Mouse (Mus musculus): ENCODE results near the gene Tmem151b. TPM values are rescaled to one million over a fixed set of nuclear protein-coding genes. Genes with fewer than 3 reads are reported as not detected.

Gene Tmem151b
- total RNA-seq (2014; rRNA removed) (79.2 and 79.6 TPM in 2 replicates), polyA plus RNA-seq (2015; fragmentation: Nextera tagmentation; extraction: Ambion mirVana) (32.2 and 33.7 TPM in 2 replicates)

- no peaks in the 10 kb centered on the region for H3K27me3 ChIP-seq (ENCODE audit: insufficient read depth, low read length)
- no peaks in the 10 kb centered on the region for H3K9me3 ChIP-seq (ENCODE audit: low read length)
- TF ChIP-seq CTCF (IDR thresholded peaks at IDR 0.05; ENCODE audit: low read depth), result 0 out of 2 replicates have a peak, but pooled peaks have one; percentile 13
- H3K4me2 ChIP-seq (ENCODE audit: low read depth), result peak within 1 kb of the TSS; percentile 55
- ATAC-seq (peak; percentile 68), DNase-seq (peak; percentile 82)
- H3K27ac ChIP-seq (ENCODE audit: low read depth, low read length), result peak within 1 kb of the TSS; percentile 93
- H3K4me1 ChIP-seq (ENCODE audit: insufficient read depth), result peaks cover 11% of the 10 kb centered on the region
- peak within 1 kb of the TSS; percentile 88 for H3K4me3 ChIP-seq (ENCODE audit: low read depth, low read length)
- WGBS, result under 1% methylated on average over 21 of the region's 29 CpGs
- H3K9ac ChIP-seq, result peak within 1 kb of the TSS; percentile 97
- H3K36me3 ChIP-seq (ENCODE audit: insufficient read depth), result peaks cover 22% of the 10 kb centered on the region
Observed at GRCm38 (mm10) chr17:45549617-45550181, at the start of gene Tmem151b. Tmem151b (minus strand) TSS chr17:45549677.

- TF ChIP-seq CTCF (IDR thresholded peaks at IDR 0.05; ENCODE audit: low read depth), result no peak
- ATAC-seq (no peak), DNase-seq (no peak)
- H3K4me3 ChIP-seq (ENCODE audit: low read depth, low read length), result no peak overlapping the region
- H3K27ac ChIP-seq (ENCODE audit: low read depth, low read length), result no peak overlapping the region
- peaks cover 13% of the 10 kb centered on the region for H3K4me1 ChIP-seq (ENCODE audit: insufficient read depth)
- H3K9me3 ChIP-seq (ENCODE audit: low read length), result no peaks in the 10 kb centered on the region
- peak overlapping the region; percentile 25; the same call in 1 of the 2 replicates for H3K4me2 ChIP-seq (ENCODE audit: low read depth)
- no peak overlapping the region for H3K9ac ChIP-seq
- peaks cover 7% of the 10 kb centered on the region; the same call in 1 of the 2 replicates for H3K27me3 ChIP-seq (ENCODE audit: insufficient read depth, low read length)
- 39% methylated on average over 3 of the region's 3 CpGs for WGBS
- no peaks in the 10 kb centered on the region for H3K36me3 ChIP-seq (ENCODE audit: insufficient read depth)
Observed at GRCm38 (mm10) chr17:45598891-45599290, 49.4 kb upstream of the Tmem151b start.

- WGBS, result 83% methylated on average over 2 of the region's 2 CpGs
Observed at GRCm38 (mm10) chr17:45598376-45598775, 48.9 kb upstream of the Tmem151b start.

GRCm38 (mm10) chr17:45597787-45598186, 48.3 kb upstream of the Tmem151b start:
- H3K4me2 ChIP-seq (ENCODE audit: low read depth), result no peak overlapping the region
- DNase-seq, result peak; percentile 61
- peaks cover 20% of the 10 kb centered on the region for H3K4me1 ChIP-seq (ENCODE audit: insufficient read depth)
- H3K27me3 ChIP-seq (ENCODE audit: insufficient read depth, low read length), result peaks cover 7% of the 10 kb centered on the region; the same call in 1 of the 2 replicates
- no peaks in the 10 kb centered on the region for H3K9me3 ChIP-seq (ENCODE audit: low read length)
- 32% methylated on average over 3 of the region's 3 CpGs for WGBS
- no peak for ATAC-seq
- no peak overlapping the region for H3K27ac ChIP-seq (ENCODE audit: low read depth, low read length)
- no peaks in the 10 kb centered on the region for H3K36me3 ChIP-seq (ENCODE audit: insufficient read depth)
- no peak for TF ChIP-seq CTCF (IDR thresholded peaks at IDR 0.05; ENCODE audit: low read depth)
- no peak overlapping the region for H3K4me3 ChIP-seq (ENCODE audit: low read depth, low read length)
- H3K9ac ChIP-seq, result no peak overlapping the region

More at GRCm38 (mm10) chr17:45598376-45598775, 48.9 kb upstream of the Tmem151b start:
- H3K4me2 ChIP-seq (ENCODE audit: low read depth), result no peak overlapping the region
- peaks cover 7% of the 10 kb centered on the region; the same call in 1 of the 2 replicates for H3K27me3 ChIP-seq (ENCODE audit: insufficient read depth, low read length)
- peaks cover 17% of the 10 kb centered on the region for H3K4me1 ChIP-seq (ENCODE audit: insufficient read depth)
- no peak for TF ChIP-seq CTCF (IDR thresholded peaks at IDR 0.05; ENCODE audit: low read depth)
- no peak overlapping the region for H3K4me3 ChIP-seq (ENCODE audit: low read depth, low read length)
- DNase-seq (no peak), ATAC-seq (no peak)
- no peak overlapping the region for H3K27ac ChIP-seq (ENCODE audit: low read depth, low read length)
- no peak overlapping the region for H3K9ac ChIP-seq
- H3K36me3 ChIP-seq (ENCODE audit: insufficient read depth), result no peaks in the 10 kb centered on the region
- H3K9me3 ChIP-seq (ENCODE audit: low read length), result no peaks in the 10 kb centered on the region

GRCm38 (mm10) chr17:45596631-45597396, 47.3 kb upstream of the Tmem151b start:
- Histone ChIP-seq H3K4me3 (ENCODE audit: low read depth, low read length) (no peak overlapping the region), H3K4me1 (ENCODE audit: insufficient read depth) (peaks cover 28% of the 10 kb centered on the region), H3K9me3 (ENCODE audit: low read length) (no peaks in the 10 kb centered on the region), H3K4me2 (ENCODE audit: low read depth) (no peak overlapping the region), H3K27ac (ENCODE audit: low read depth, low read length) (peak overlapping the region; percentile 29; the same call in 1 of the 2 replicates), H3K27me3 (ENCODE audit: insufficient read depth, low read length) (peaks cover 1% of the 10 kb centered on the region; the same call in 1 of the 2 replicates), H3K9ac (no peak overlapping the region), H3K36me3 (ENCODE audit: insufficient read depth) (no peaks in the 10 kb centered on the region)
- ATAC-seq (peak; percentile 53), DNase-seq (peak; percentile 71)
- WGBS, result 26% methylated on average over 11 of the region's 11 CpGs
- TF ChIP-seq CTCF (IDR thresholded peaks at IDR 0.05; ENCODE audit: low read depth), result peak; percentile 66

GRCm38 (mm10) chr17:45595736-45596390, 46.4 kb upstream of the Tmem151b start:
- Histone ChIP-seq H3K4me3 (ENCODE audit: low read depth, low read length) (peak overlapping the region; percentile 47), H3K4me1 (ENCODE audit: insufficient read depth) (peaks cover 28% of the 10 kb centered on the region), H3K4me2 (ENCODE audit: low read depth) (peak overlapping the region; percentile 89), H3K36me3 (ENCODE audit: insufficient read depth) (no peaks in the 10 kb centered on the region), H3K27ac (ENCODE audit: low read depth, low read length) (peak overlapping the region; percentile 31), H3K9ac (peak overlapping the region; percentile 63), H3K9me3 (ENCODE audit: low read length) (no peaks in the 10 kb centered on the region), H3K27me3 (ENCODE audit: insufficient read depth, low read length) (no peaks in the 10 kb centered on the region; the same call in 1 of the 2 replicates)
- DNase-seq, result peak; percentile 45
- TF ChIP-seq CTCF (IDR thresholded peaks at IDR 0.05; ENCODE audit: low read depth), result no peak
- 6% methylated on average over 23 of the region's 23 CpGs for WGBS
- ATAC-seq, result peak; percentile 18; the same call in 1 of the 2 replicates

Measured in forebrain, postnatal 0 days (tissue).